Mouse (Mus musculus) gonadal fat pad, adult 2 months (tissue): ENCODE results near the gene Hmcn1. TPM values are rescaled to one million over a fixed set of nuclear protein-coding genes. Genes with fewer than 3 reads are reported as not detected.

Experiments
- DNase-seq: peaks from one replicate; pipeline ENCODE4 v3.0.0-alpha.2; 2012; ENCODE audit warnings: low read depth
- polyA plus RNA-seq: library from polyadenylated mRNA; depleted of rRNA; stranded (reverse); fragments of >200 nt; gene quantifications from 2 replicates; pipeline ENCODE4 v1.2.3, GENCODE M21; 2012; rRNA removed

Gene Hmcn1
- polyA plus RNA-seq: 2.9 and 3.0 TPM in 2 replicates

- no peak for DNase-seq
Observed at GRCm38 (mm10) chr1:150993162-150994064, at the start of gene Hmcn1. TSS of gene Hmcn1 (minus strand) at chr1:150993435.

DNA sequence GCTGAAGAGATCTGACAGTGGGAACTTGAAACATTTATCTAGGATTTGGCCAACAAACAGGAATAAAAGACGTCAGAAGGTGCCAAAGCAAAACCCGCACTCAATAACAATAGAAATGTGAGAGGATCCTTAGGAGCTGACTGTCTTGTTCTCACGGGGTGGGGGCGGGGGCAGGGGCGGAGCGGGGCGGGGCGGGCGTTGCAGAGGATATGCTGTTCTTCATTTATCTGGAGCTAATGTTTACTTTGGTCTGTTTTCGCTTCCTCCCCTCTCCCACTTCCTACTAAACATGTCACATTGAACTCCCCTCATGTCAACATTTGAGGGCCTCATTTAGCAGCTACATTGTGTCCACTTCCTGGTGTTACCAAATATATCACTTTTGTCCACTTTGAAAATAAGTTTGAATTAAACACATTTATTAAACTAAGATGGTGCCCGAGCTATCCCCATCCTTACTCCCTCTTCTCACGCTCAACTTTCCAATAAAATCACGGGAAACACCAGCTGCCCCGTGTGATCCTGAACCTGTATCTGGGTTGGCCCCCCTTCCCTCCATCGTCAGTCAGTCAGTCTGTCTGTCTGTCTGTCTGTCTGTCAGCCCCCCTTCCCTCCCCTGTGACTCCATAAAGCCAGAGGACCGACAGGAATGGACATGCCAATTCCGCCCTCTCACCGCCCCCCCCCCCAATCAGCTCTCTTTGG is 47.9 kb upstream of the Hmcn1 start:
- DNase-seq: no peak

GRCm38 (mm10) chr1:151040290-151040689 is 47.1 kb upstream of the Hmcn1 start:
- DNase-seq: no peak

DNA sequence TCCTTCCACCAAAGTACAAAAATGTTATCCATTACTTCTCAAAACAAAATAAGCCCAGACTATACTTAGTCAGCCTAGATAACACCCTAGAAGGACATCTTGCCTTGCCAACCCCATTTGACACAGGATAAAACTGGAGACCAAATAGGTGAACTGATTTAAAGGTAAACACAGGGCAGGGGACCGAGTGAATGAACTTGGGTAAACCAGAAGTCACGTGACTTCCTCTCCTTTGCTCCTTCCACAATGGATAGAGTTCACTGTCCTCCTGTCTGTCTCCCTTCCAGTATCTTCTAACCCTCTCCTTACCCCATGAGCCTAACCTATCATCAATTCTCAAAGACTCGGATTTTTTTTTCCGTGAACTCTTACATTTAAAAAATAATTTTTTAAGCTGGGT is 46.0 kb upstream of the Hmcn1 start:
- no peak for DNase-seq

GRCm38 (mm10) chr1:151038566-151038965 is 45.3 kb upstream of the Hmcn1 start:
- no peak for DNase-seq

GRCm38 (mm10) chr1:151036405-151036985 is 43.3 kb upstream of the Hmcn1 start:
- no peak for DNase-seq

DNA sequence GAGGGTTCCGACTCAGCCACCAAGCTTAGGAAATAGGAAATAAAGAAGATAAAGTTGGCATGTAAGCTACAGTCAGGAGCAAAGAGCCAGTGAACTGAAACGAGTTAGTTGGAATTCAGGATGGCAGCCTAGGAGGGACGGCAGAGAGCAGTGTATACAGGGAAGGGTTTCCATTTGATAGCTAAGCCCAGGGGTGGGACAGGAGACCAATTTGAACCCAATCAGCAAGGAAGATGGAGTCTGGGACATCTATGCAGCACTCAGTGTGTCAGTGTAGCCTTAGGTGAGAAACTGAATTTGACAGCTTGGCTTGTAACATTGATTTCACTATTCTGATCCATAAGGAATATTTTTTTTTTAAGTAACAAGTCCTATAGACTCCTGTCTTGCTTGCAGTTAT is 42.5 kb upstream of the Hmcn1 start:
- DNase-seq: no peak

DNA sequence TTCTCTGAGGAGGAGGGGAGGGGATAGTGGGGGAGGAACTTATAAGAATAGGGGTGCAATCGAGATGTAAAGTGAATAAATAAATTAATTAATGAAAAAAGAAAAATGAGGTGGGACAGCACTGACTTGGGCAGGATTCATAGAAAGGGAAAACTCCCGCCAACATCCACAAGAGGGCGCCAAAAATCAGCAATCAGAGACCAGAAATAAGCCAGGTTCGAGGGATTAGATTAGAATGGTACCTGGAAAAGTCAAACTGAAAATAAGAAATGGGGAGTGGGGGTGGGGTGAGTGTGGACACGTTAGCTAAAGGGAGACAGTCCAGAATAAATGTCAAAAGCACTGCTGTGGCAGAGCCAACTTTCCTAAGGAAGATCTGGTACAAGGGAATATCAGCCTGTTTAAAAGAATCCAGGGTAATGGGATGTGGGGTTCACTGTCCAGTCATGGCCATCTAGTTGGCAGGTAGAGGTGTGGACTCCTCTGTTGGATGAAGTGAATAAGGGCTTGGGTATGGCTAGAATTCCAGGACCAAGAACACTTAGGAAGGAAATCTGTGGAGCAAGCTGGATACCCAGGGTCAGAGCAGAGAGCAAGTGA is 41.9 kb upstream of the Hmcn1 start:
- DNase-seq: no peak

DNA sequence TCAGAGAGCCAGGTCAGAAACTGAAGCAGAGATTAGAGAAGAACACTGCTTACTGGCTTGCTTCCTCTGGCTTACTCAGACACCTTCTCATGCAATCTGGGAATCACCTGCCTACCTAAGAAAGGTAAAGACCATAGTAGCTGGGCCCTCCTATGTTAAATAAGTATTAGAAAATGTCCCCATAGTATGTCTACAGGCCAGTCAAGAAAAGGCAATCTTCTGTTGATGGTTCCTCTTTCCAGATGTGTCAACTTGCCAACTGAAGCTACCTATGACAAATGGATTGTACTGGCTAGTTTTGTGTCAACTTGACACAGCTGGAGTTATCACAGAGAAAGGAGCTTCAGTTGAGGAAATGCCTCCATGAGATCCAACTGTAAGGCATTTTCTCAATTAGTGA is 40.1 kb upstream of the Hmcn1 start:
- no peak for DNase-seq

DNA sequence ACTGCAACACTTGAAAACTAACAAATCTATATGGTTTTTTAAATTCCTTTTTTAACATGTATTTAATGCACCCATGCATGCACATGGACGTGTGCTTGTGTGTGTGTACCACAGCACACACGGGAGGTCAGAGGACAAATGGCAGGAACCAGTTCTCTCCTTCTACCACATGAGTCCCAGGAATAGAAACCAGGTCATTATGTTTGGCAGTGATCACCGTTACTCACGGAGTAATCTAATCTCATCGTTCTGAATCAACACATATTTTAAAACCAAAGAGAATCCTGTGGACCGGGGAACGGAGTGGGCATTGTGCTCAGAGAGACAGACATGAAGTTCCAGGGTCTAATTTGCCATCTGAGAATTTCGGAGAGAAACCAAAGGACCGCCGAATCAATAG is 38.3 kb upstream of the Hmcn1 start:
- no peak for DNase-seq

GRCm38 (mm10) chr1:151031086-151031485 is 37.9 kb upstream of the Hmcn1 start:
- no peak for DNase-seq

DNA sequence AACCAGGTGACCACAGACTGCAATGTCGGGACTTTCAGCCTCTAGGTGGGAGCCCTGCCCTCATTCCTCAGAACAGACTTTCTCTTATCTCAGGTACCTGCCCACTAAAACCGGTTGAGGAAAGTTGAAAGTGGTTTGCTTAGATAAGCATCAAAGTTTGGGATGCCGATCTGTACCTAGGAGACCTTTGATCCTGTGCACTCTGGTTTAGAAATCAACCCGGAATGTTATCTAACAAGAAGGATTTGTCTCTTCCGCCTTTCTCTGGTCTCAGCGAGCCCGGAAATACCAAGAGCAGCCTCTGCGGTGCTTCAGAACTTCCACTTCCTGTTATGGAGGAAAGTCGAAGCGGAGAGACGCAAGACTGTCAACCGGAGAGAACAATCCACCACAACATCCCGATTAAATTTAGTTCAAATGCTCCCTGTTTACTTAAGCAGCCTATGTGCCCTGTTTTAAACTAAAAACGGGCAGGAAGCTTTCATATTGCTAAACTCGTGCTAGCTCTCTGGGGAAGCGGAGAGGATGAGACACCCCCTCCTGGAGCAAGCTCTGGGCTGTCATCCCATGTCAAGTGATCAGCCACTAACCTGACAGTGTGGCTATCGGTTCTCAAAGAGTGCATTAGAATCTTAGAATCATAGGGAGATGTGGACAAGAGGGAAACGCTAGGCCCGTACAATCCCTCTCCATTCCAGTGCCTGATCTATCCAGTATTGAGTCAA is 32.0 kb upstream of the Hmcn1 start:
- DNase-seq: no peak

GRCm38 (mm10) chr1:151019273-151019890 is 26.1 kb upstream of the Hmcn1 start:
- no peak for DNase-seq

GRCm38 (mm10) chr1:151011056-151011455 is 17.8 kb upstream of the Hmcn1 start:
- no peak for DNase-seq

- DNase-seq: no peak
Observed at GRCm38 (mm10) chr1:151009115-151009797, 16.0 kb upstream of the Hmcn1 start.

GRCm38 (mm10) chr1:151007747-151008146 is 14.5 kb upstream of the Hmcn1 start:
- DNase-seq: no peak

- no peak for DNase-seq
Observed at GRCm38 (mm10) chr1:151004007-151004406, 10.8 kb upstream of the Hmcn1 start.

- no peak for DNase-seq
Observed at GRCm38 (mm10) chr1:151001868-151002428, 8.7 kb upstream of the Hmcn1 start.

- DNase-seq: no peak
Observed at GRCm38 (mm10) chr1:151000714-151001113, 7.5 kb upstream of the Hmcn1 start.

DNA sequence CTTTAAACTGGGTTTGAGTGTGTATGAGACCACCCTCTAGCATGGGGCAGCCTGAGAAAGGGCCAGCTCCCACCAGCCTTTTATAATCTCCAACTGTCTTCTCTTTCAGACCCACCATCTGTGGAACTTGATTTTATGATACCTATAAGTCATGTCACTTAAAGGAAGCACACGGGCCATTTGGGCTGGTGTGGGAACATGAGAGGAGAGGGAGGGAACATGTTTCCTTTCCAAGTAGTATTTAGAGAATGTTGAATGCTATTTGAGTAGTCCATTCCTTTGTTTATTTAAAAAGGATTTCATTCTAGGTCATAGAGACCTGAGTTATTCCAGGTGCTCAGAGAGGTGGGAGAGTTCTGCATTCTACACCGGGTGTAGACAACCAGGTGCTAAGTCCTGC is 1.4 kb upstream of the Hmcn1 start:
- DNase-seq: no peak
